18 mouse cellular contexts compared by ENCODE assay signal in genomic region chr17:90788491-90789127, GRCm38 (mm10).
DNase-seq lines count a peak whose midpoint lies in the region; ATAC-seq and TF ChIP-seq lines count a peak whose summit lies in the region.
"Had no signal": no experiment of that assay in that cellular context is flagged by ENCODE, and none has a peak within 500 bp of the region (broad histone marks: within the 10 kb centered on the region; RNA-seq: fewer than 3 reads in every experiment).

No protein-coding gene starts in this region.

- H3K4me3 ChIP-seq in forebrain, embryonic 14.5 days (ENCODE audit: low read depth, low read length): no peak overlapping the region
- no peak overlapping the region for H3K4me3 ChIP-seq in forebrain, embryonic 11.5 days (ENCODE audit: low read depth, low read length)
- H3K4me3 ChIP-seq in forebrain, embryonic 16.5 days (replicated peaks; ENCODE audit: low read length): no peak overlapping the region
- H3K4me3 ChIP-seq: embryonic facial prominence, embryonic 13.5 days; embryonic facial prominence, embryonic 15.5 days; erythroblast, embryonic 14.5 days had no signal

- no peak for TF ChIP-seq CTCF in brain, embryonic 14.5 days (IDR thresholded peaks at IDR 0.05; ENCODE audit: borderline replicate concordance, extremely low read depth, insufficient read depth, insufficient read length)

- no peaks in the 10 kb centered on the region for H3K9me3 ChIP-seq in forebrain, embryonic 14.5 days (replicated peaks; ENCODE audit: control insufficient read depth, low read length)
- H3K9me3 ChIP-seq in forebrain, embryonic 11.5 days (ENCODE audit: control insufficient read depth, low read length): no peaks in the 10 kb centered on the region
- no peaks in the 10 kb centered on the region for H3K9me3 ChIP-seq in forebrain, embryonic 16.5 days (ENCODE audit: control insufficient read depth, low read length)
- H3K9me3 ChIP-seq: embryonic facial prominence, embryonic 13.5 days; embryonic facial prominence, embryonic 15.5 days had no signal

- TF ChIP-seq POLR2A in brain, embryonic 14.5 days (IDR thresholded peaks at IDR 0.05; ENCODE audit: borderline replicate concordance, extremely low read depth, insufficient read depth, insufficient read length, poor library complexity, severe bottlenecking): no peak

- no peaks in the 10 kb centered on the region for H3K36me3 ChIP-seq in forebrain, embryonic 14.5 days (ENCODE audit: control insufficient read depth, insufficient read depth, low read length)
- no peaks in the 10 kb centered on the region for H3K36me3 ChIP-seq in forebrain, embryonic 11.5 days (ENCODE audit: control insufficient read depth, insufficient read depth, low read length)
- H3K36me3 ChIP-seq in forebrain, embryonic 16.5 days (ENCODE audit: control insufficient read depth, insufficient read depth): no peaks in the 10 kb centered on the region
- H3K36me3 ChIP-seq: embryonic facial prominence, embryonic 13.5 days; embryonic facial prominence, embryonic 15.5 days had no signal

- no peak overlapping the region for H3K4me2 ChIP-seq in forebrain, embryonic 14.5 days (ENCODE audit: low read length)
- no peak overlapping the region for H3K4me2 ChIP-seq in forebrain, embryonic 11.5 days (ENCODE audit: low read depth, low read length, severe bottlenecking)
- H3K4me2 ChIP-seq in forebrain, embryonic 16.5 days (ENCODE audit: low read length): no peak overlapping the region
- H3K4me2 ChIP-seq: embryonic facial prominence, embryonic 13.5 days; embryonic facial prominence, embryonic 15.5 days had no signal

- no peak overlapping the region for H3K9ac ChIP-seq in forebrain, embryonic 14.5 days (ENCODE audit: low read length)
- H3K9ac ChIP-seq in forebrain, embryonic 11.5 days (ENCODE audit: low read length): no peak overlapping the region
- no peak overlapping the region for H3K9ac ChIP-seq in forebrain, embryonic 16.5 days (replicated peaks; ENCODE audit: low read depth, low read length)
- H3K9ac ChIP-seq: embryonic facial prominence, embryonic 13.5 days; embryonic facial prominence, embryonic 15.5 days had no signal

- H3K27me3 ChIP-seq in forebrain, embryonic 14.5 days (replicated peaks; ENCODE audit: control insufficient read depth, insufficient read depth, low read length): no peaks in the 10 kb centered on the region
- no peaks in the 10 kb centered on the region for H3K27me3 ChIP-seq in forebrain, embryonic 11.5 days (ENCODE audit: control insufficient read depth, insufficient read depth, low read length)
- no peaks in the 10 kb centered on the region for H3K27me3 ChIP-seq in forebrain, embryonic 16.5 days (replicated peaks; ENCODE audit: control insufficient read depth, insufficient read depth, low read length)
- H3K27me3 ChIP-seq: embryonic facial prominence, embryonic 13.5 days; embryonic facial prominence, embryonic 15.5 days had no signal

- WGBS in forebrain, embryonic 14.5 days: 77% methylated on average over 3 of the region's 3 CpGs
- 84% methylated on average over 3 of the region's 3 CpGs for WGBS in forebrain, embryonic 11.5 days
- 70% methylated on average over 3 of the region's 3 CpGs for WGBS in forebrain, embryonic 16.5 days

- ATAC-seq in forebrain, embryonic 14.5 days: peak; percentile 84
- ATAC-seq in forebrain, embryonic 11.5 days (replicated peaks; ENCODE audit: low FRiP score): no peak
- peak; percentile 76 for ATAC-seq in forebrain, embryonic 16.5 days

- H3K27ac ChIP-seq in forebrain, embryonic 14.5 days (ENCODE audit: low read depth, low read length): no peak overlapping the region
- no peak overlapping the region for H3K27ac ChIP-seq in forebrain, embryonic 11.5 days (ENCODE audit: low read depth, low read length)
- H3K27ac ChIP-seq in forebrain, embryonic 16.5 days (ENCODE audit: low read length): no peak overlapping the region
- H3K27ac ChIP-seq: embryonic facial prominence, embryonic 13.5 days; embryonic facial prominence, embryonic 15.5 days had no signal

- no peaks in the 10 kb centered on the region for H3K4me1 ChIP-seq in forebrain, embryonic 14.5 days (ENCODE audit: control insufficient read depth, insufficient read depth, low read length)
- no peaks in the 10 kb centered on the region for H3K4me1 ChIP-seq in forebrain, embryonic 11.5 days (replicated peaks; ENCODE audit: control insufficient read depth, insufficient read depth, low read length)
- no peaks in the 10 kb centered on the region for H3K4me1 ChIP-seq in forebrain, embryonic 16.5 days (replicated peaks; ENCODE audit: control insufficient read depth, insufficient read depth, low read length)
- H3K4me1 ChIP-seq: embryonic facial prominence, embryonic 13.5 days; embryonic facial prominence, embryonic 15.5 days had no signal

- intact Hi-C loops in heart, postnatal 25 days (cut with DNase I): no loop called here

- peak; percentile 45 for DNase-seq in forebrain, embryonic 14.5 days (ENCODE audit: low spot score)
- DNase-seq in forebrain, embryonic 11.5 days (ENCODE audit: low spot score): no peak
- DNase-seq in brain, embryonic 14.5 days (ENCODE audit: low read depth): peak; percentile 57
- DNase-seq in cerebellum, postnatal 25 days: no peak
- DNase-seq in heart, postnatal 25 days (ENCODE audit: low spot score): no peak
- DNase-seq: adrenal gland, adult 2 months; adrenal gland, postnatal 10 days; adrenal gland, postnatal 25 days; cerebellum, adult 11-12 months; cerebellum, adult 2 months; cerebellum, adult 9-10 months; cerebellum, postnatal 10 days; cerebellum, postnatal 36 days; embryo, embryonic 11 days had no signal

Comparison
In these comparisons a context has a peak if more than half of its experiments do, and no peak if none do; other contexts are left out.
1. DNase-seq: peak in forebrain, embryonic 14.5 days (single experiment) and brain, embryonic 14.5 days (single experiment); none in forebrain, embryonic 11.5 days (single experiment), cerebellum, postnatal 25 days (0 of 2) and heart, postnatal 25 days (single experiment).